Mouse (Mus musculus) heart, adult 8-10 months (tissue): Measurements from ENCODE around the gene Casd1. TPM values are rescaled to one million over a fixed set of nuclear protein-coding genes. Genes with fewer than 3 reads are reported as not detected.
A peak's percentile ranks its signal among the peaks of the same experiment; 100 is the strongest.
"Not testable (repeated sequence)": the region's sequence is repeated elsewhere in the genome, so short reads cannot be mapped to it uniquely, and the experiment has no call there.

Experiments
- DNase-seq: peaks from one replicate; pipeline ENCODE4 v3.0.0; 2022; ENCODE audit warnings: low spot score
- total RNA-seq, 4 experiments: library from RNA; stranded (reverse); gene quantifications; 2 replicates each; pipeline ENCODE4 v1.2.4; 2022

Casd1 gene
- total RNA-seq, 4 experiments from 2014 or later, result 19.4 to 21.6 (median 20.5) TPM

DNA sequence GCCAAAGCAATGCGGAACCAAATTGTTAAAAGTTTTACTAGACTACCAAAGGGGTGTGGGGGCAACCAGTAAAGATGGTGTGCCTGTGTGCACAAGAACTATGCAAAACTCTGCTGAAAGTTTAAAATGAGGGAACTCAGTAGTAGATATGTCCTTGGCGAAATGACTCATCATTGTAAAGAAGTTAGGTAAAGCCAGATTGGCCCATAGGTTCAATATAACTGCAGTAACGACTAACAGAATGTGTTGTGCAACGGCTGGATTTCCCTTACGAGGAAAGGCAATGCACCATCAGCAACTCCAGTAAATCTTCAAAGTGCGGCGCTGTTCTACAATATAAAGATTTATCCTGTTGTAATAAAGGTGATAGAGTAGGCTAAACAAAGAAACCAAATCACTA is 11.8 kb downstream of the Casd1 start:
- no peak for DNase-seq

DNA sequence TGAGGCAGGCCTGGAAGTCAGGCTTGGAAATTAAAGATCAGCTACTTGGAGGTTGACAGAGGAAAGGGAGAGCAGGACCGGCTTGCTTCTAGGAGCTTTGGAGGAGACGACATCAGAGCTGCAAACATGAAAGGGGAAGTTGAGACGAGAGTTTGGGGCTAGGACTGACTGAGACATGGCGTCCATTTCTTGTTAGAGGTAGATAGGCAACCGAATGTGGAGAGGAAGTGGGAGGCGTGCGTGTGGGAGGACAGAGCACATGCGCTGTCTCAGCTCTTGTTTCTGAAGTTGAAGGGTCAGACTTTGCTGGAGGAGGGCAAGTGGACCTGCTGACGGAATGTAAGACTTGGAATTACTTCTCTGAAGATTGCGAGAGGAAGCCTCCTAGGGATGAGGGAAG is 17.3 kb downstream of the Casd1 start:
- no peak for DNase-seq

DNA sequence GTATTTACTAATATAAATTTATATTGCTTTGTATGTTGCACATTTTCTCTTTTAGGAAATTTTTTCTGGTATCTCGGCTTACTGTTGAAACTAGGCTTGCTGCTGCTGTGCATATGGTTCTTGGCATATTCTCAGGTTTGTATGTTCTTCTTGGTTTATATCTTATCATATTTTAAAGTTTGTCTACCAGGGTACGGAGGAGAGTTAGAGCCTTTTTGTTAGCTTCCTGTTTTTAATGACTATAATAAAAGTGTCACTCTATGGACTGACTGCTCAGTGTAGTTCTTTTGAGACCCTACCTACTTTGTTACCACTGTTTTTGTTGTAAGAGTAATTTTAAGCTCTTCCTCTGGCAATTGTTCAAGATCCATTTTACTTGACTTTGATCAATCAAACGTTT is 30.8 kb downstream of the Casd1 start:
- no peak for DNase-seq

DNA sequence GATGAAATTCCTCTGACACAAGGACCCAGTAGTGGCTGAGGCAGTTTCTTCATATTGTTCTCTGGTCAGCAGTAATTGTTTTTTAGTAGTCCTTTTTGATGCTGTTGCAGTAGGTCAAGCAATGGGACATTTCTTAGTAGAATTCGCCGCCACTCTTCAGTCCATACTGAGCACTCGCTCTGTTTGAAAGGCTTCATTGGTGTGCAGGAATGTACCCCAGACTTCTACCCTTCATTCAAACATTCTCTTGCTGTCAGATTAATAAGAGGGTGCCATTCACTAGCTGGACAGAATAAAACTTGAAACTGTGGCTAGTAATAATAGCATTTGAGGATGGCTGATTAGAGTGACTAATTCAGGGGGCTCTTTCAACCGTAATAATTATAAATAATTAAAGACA is 32.5 kb downstream of the Casd1 start:
- DNase-seq, result no peak

GRCm38 (mm10) chr6:4634804-4635203 is 34.2 kb downstream of the Casd1 start:
- no peak for DNase-seq

DNA sequence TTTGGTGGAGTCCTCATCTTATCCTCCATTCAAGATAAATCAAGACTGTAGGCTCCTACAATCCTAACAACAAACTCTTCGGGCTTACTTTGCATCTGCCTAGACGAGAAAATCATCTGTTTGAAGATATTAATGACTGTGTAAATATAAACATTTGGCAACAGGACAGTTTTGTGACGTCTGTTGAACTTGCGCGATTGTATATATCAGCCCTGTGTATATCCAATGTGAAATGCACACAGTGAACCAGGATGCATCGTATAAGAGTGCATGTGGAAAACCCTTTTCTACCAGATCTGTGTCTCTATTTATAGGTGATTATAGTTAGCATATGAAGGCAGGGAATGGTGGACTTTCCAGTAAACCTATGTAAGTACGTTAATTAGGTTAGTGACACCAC is 41.4 kb downstream of the Casd1 start:
- DNase-seq, result no peak

DNA sequence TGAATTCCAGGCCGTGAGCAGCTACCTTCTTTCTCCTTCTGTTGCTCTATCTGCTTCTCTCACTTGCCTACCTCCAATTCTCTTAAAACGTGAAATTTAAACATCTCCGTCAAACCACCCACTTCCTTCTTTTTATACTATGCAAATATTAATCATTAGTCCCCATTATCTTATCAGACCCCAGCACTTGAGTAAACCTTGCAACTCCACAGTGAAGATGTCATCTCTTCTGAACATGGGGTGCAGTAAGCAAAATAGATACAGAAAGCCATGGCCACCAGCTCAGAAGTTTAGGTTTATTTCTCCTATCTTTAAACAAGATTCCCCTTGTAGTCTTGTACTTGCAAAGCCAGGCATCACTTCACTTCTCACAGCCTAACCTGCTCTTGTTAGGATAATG is 46.7 kb downstream of the Casd1 start:
- DNase-seq, result no peak

DNA sequence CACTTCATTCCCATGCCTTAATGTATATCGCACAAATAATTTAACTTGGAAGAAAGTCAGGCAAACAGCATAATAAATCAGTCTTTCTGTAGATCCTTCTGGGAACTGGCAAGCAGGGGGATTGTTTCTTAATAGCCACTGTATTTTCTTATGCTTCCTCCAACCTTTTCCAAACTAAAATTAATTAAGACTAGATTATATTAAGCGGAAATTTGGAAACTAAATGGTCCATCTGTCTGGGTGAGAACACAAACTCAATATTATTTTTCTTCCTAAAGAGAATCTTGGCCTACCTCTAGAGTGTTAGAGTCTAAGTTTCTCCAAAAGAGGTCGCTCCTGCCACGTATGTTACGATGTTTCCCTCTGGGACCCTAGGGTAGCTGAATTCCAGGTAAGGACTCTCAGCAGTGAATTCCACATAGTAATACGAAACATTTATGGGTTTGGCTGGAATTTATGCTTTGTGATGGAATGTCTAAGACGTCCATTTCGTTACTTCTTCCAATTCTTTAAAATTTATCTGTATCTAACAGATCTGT is 52.0 kb downstream of the Casd1 start:
- DNase-seq, result no peak

GRCm38 (mm10) chr6:4653741-4654140 is 53.1 kb downstream of the Casd1 start:
- DNase-seq, result not testable (repeated sequence)

DNA sequence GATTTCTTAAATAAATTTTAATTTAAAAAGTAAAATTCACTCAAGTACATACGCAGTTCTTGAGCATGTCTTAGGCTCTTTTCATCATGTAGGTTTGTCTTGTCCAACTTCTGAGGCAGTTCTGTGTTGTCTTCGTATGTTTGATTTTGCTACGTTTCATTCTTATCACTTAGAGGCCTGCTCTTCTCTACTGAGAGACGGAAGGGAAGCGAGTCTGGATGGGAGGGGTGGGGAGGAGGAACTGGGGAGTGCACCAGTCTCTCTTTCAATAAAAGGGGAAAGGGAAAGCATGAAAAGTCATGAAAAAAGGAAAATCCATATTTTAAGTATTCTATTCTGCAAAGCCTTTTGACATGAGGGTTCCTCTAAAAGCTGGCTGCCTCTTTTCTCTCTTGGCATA is 54.8 kb downstream of the Casd1 start:
- DNase-seq, result peak; percentile 3

- no peak for DNase-seq
Measured at GRCm38 (mm10) chr6:4655924-4656323, 55.3 kb downstream of the Casd1 start.

DNA sequence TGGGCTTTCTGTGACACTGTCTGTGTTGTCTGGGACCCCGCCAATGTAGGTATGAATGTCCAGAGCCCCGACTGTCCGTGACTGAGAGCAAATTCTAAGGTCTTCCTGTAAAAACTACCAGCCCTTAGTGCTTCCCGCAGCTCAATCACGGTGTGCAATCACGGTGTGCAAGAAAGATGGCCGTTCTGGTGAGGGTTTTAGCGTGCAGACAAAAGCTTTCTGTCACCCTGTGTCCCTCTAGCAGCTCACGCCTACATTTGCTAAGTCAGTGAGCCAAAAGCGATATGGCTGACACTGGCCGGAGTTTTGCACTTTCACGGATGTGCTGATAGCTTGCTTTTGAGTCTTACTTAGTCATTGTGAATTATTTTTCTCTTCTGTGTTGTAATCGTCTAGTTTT is 58.2 kb downstream of the Casd1 start:
- no peak for DNase-seq

- DNase-seq, result no peak
Measured at GRCm38 (mm10) chr6:4663516-4663915, 62.9 kb downstream of the Casd1 start.

DNA sequence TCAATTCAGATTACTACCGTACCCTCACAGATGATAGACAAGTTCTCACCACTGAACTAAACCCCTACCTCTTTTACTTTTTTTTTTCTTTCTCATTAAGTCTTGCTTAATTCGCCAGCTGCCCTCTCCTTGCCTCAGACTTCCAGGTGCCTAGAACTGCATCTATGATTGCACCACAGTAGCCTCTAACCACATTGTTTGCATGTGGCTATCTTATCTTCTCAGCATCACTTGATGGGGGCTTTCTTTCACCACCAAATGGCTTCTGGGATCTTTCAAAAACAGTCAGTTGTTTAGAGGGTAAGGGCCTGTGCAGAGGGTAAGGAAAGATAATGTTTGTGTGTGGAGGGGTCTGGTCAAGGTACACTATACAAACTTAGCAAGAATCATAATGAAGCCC is 63.7 kb downstream of the Casd1 start:
- no peak for DNase-seq

DNA sequence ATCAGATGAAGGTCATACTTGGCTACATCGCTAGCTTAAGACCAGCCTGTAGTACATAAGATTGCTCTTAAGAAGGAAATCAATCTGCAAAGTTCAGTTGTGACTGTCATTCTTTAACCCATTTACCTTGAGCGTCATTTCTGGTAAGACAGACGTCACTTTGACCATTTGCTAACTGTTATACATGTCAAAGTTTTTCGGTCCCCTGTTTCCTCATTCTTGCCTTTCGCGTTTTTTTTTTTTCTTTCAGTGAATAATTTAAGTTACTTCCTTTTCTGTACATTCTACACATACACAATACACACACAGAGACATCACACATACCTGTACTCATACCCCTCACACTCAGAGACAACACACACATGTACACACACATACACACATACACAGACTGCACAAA is 64.5 kb downstream of the Casd1 start:
- no peak for DNase-seq

DNA sequence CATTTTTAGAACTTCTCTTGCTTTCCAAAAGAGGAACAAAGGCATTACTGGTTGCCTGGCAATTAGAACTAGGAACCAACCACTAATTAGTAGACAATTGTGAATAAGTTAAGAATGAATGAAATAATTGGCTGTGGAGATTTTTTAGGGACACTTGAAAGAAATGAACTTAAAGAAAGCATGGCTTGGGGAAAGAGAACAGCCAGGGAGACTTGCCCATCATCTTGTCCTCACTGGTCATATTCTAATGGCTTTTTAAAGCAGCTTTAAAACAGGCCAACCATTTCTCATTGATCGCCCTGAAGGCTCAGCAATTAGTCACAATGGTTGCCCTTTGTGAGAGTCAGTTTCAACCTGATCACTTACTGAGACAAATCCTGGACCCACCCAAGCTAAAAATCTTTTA is 76.7 kb downstream of the Casd1 start:
- no peak for DNase-seq

GRCm38 (mm10) chr6:4679981-4680380 is 79.3 kb downstream of the Casd1 start:
- DNase-seq, result no peak

GRCm38 (mm10) chr6:4680576-4680975 is 79.9 kb downstream of the Casd1 start:
- no peak for DNase-seq

GRCm38 (mm10) chr6:4684706-4685340 is 84.2 kb downstream of the Casd1 start:
- no peak for DNase-seq

DNA sequence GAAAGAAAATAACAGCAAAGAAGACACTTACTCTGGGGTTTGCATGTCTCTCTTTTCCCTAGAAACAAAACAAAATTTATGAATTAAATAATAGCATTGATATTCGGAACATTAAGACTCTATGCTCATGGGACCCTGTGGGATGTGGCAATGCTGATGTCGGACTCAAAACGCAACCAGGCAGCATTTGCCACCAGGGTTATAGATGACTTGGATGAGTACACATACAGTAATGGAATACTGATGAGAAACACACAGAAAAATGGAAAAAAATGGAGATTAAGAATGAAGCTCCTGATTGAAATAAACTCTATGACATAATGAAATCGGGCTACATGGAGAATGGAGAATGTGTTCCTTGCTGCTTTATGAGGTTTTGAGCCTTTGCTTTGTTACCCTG is 89.8 kb downstream of the Casd1 start:
- no peak for DNase-seq
